Mouse (Mus musculus) kidney, embryonic 16.5 days (tissue): ENCODE measurements around the gene Akip1. TPM values are rescaled to one million over a fixed set of nuclear protein-coding genes. Genes with fewer than 3 reads are reported as not detected.
A peak's percentile ranks its signal among the peaks of the same experiment; 100 is the strongest.

ENCODE experiments used
- ATAC-seq: fragments of 200-750 bp; cut with Nextera tagmentation; 2 replicates; pipeline ENCODE4 v1.8.0; 2017; ENCODE audit warnings: moderate TSS enrichment; ENCODE audit not compliant: low FRiP score, low TSS enrichment
- H3K27ac ChIP-seq: fragments of 300-500 bp; sonication (generic); 2 replicates; pipeline ENCODE4 v1.5.1; 2014; ENCODE audit warnings: low read length
- H3K27me3 ChIP-seq: fragments of 300-500 bp; sonication (generic); 2 replicates; pipeline ENCODE4 v1.6.1; 2014; ENCODE audit warnings: low read length, control low read depth, mixed read lengths; ENCODE audit not compliant: insufficient read depth
- H3K36me3 ChIP-seq: fragments of 300-500 bp; sonication (generic); 2 replicates; pipeline ENCODE4 v1.6.1; 2014; ENCODE audit warnings: low read length, control low read depth, mixed read lengths; ENCODE audit not compliant: insufficient read depth
- H3K4me1 ChIP-seq: fragments of 300-500 bp; sonication (generic); 2 replicates; pipeline ENCODE4 v1.6.1; 2014; ENCODE audit warnings: low read length, control low read depth, mixed read lengths; ENCODE audit not compliant: insufficient read depth
- H3K4me2 ChIP-seq: fragments of 300-500 bp; sonication (generic); replicated peaks from 2 replicates; pipeline ENCODE4 v1.6.1; 2014; ENCODE audit warnings: low read depth, low read length
- H3K4me3 ChIP-seq: fragments of 300-500 bp; sonication (generic); 2 replicates; pipeline ENCODE4 v1.5.1; 2014; ENCODE audit warnings: mild to moderate bottlenecking, low read length
- H3K9ac ChIP-seq: fragments of 300-500 bp; sonication (generic); replicated peaks from 2 replicates; pipeline ENCODE4 v1.6.1; 2014; ENCODE audit warnings: low read length
- H3K9me3 ChIP-seq: fragments of 300-500 bp; sonication (generic); 2 replicates; pipeline ENCODE4 v1.6.1; 2016; ENCODE audit warnings: low read length, control low read depth
- WGBS: fragments of 180-500 bp; shearing (Covaris S2); extraction: QIAGEN DNeasy Blood & Tissue Kit; methylation state at CpG from one replicate; pipeline ENCODE4 v1.1.7; 2014; 5-methylcytosine and 5-hydroxymethylcytosine counted together
- polyA plus RNA-seq: library from polyadenylated mRNA; unstranded; fragments of >200 nt; fragmentation: Nextera tagmentation; extraction: Ambion mirVana; gene quantifications from 2 replicates; pipeline ENCODE4 v1.2.1, GENCODE M21; 2015

Gene Akip1
- polyA plus RNA-seq, 1 experiment from 2014 or later = 34.0 TPM

DNA sequence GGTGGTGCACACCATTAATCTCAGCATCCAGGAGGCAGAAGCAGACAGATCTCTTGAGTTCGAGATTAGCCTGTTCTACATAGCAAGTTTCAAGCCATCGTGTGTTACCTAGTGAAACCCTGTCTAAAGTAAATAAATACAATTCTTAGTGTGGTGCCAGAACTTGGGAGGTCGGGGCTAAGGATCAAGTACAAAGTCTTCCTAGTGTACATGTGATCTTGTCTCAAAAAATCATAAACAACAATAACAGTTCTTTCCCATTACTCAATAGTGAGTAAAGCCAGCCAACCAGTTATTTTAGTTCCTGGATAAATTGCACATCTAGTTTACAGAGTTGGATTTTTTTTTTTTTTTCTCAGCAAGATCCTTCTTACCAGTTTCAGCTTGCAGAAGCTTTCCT lies 971 bp downstream of the Akip1 start:
- ATAC-seq = no peak
- Histone ChIP-seq H3K27ac (no peak overlapping the region), H3K27me3 (no peaks in the 10 kb centered on the region), H3K4me1 (peaks cover 14% of the 10 kb centered on the region), H3K36me3 (no peaks in the 10 kb centered on the region; the same call in 1 of the 2 replicates), H3K9ac (no peak overlapping the region), H3K4me2 (peak overlapping the region; percentile 63), H3K9me3 (no peaks in the 10 kb centered on the region), H3K4me3 (peak overlapping the region; percentile 69)
- 54% methylated on average over 3 of the region's 3 CpGs for WGBS

DNA sequence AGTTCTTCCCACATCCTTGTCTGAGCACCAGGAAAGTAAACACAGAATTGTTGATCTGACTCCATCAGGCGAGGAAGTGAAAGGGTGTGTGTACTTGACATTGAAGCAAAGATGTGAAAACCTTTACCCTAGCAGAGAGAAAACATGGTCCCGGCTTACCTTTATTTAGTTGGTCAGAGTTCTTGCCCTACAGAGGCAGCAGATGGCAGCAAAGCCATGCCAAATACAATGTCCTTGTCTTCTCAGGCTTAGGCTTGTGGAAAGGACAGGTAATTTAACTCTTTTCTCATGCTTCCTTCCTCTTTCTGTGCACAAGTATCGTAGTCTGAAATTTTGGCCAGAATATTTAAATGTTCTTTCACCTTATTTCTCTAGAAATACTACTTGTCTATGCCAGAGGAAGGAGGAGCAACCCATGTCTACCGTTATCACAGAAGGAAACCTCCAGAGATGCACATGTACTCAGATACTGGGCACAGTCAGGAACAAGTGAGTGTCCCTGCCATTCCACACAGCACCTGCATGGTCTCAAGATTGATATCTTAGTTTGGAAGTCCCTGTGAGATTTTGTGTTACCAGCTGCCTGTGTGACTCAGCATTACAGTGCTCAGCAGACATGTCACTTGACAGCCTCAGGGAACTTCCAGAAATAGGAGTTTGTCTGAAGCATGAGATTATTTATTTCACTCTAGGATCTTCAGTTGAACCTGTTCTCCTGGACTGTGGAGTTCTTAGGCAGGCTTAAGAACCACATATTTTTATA lies 3.7 kb downstream of the Akip1 start:
- WGBS = 42% methylated on average over 4 of the region's 4 CpGs
- H3K9ac ChIP-seq = no peak overlapping the region
- peaks cover 13% of the 10 kb centered on the region for H3K36me3 ChIP-seq
- H3K27ac ChIP-seq = no peak overlapping the region
- no peaks in the 10 kb centered on the region for H3K27me3 ChIP-seq
- peaks cover 18% of the 10 kb centered on the region for H3K4me1 ChIP-seq
- no peaks in the 10 kb centered on the region for H3K9me3 ChIP-seq
- no peak overlapping the region for H3K4me3 ChIP-seq
- H3K4me2 ChIP-seq = no peak overlapping the region
- no peak for ATAC-seq

DNA sequence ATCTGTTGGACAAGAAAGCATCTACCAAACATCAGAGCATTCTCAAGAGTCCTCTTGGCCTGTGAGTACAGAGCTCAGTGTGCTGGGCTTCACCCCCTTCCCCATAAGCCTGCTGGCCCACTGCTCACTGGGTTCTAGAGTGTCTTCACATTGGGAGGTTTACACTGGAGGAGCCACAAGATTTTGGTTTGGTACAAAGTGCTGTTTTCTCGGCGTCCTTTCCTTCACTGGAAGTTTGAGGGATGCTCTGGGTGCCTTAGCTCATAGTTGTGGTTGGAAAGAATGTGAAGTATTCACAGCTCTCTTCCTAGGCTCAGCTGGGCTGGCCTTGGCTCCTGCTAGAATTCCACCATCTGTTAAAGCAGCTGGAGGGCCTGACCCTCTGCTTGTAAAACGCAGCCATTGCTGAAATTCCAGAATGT lies 5.5 kb downstream of the Akip1 start:
- WGBS = 44% methylated on average over 3 of the region's 3 CpGs
- Histone ChIP-seq H3K4me1 (peaks cover 13% of the 10 kb centered on the region), H3K27me3 (no peaks in the 10 kb centered on the region), H3K9me3 (no peaks in the 10 kb centered on the region), H3K27ac (peak overlapping the region; percentile 84), H3K9ac (no peak overlapping the region), H3K36me3 (peaks cover 16% of the 10 kb centered on the region), H3K4me2 (no peak overlapping the region), H3K4me3 (no peak overlapping the region)
- ATAC-seq = peak; percentile 85

DNA sequence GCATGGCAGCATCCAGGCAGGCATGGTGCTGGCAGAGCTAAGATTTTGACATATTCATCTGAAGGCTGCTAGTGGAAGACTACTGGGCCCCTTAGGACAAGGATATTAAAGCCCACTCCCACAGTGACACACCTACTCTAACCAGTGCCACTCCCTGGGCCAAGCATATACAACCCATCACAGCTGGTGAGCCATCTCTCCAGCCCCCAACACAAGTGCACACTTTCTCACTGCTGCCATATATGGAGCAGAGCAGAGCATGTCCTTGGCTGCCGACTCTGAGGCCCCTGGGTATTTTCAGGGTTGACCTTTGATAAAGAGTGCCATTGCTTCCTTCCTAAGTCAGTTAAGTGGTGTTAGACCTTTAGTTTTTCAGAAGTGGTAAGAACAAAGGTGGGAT lies 6.6 kb downstream of the Akip1 start:
- H3K36me3 ChIP-seq = peaks cover 16% of the 10 kb centered on the region
- H3K4me2 ChIP-seq = no peak overlapping the region
- H3K4me3 ChIP-seq = no peak overlapping the region
- no peaks in the 10 kb centered on the region for H3K27me3 ChIP-seq
- no peak for ATAC-seq
- H3K9ac ChIP-seq = no peak overlapping the region
- peaks cover 9% of the 10 kb centered on the region for H3K4me1 ChIP-seq
- H3K27ac ChIP-seq = no peak overlapping the region
- WGBS = 62% methylated on average over 1 of the region's 1 CpGs
- H3K9me3 ChIP-seq = no peaks in the 10 kb centered on the region

DNA sequence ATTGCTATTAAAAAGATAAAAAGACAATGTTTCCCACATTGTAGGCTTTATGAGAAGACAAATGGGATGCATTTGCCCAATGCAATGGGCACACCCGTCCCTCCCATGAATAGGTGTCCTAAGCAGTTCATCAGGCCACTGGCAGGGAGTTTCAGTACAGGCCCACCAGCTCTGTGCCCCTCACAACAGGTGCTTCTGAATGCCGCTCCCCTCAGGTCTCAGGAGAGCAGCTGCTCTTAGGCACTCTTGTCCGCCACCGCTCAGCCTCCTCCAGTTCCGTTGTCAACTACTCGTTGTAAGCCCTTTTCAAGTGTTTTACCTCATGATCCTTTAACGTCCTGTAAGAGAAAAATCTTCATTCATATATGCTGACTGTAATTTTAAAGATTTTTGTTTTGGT lies 8.7 kb downstream of the Akip1 start:
- no peak overlapping the region for H3K27ac ChIP-seq
- ATAC-seq = no peak
- H3K36me3 ChIP-seq = peaks cover 16% of the 10 kb centered on the region
- H3K27me3 ChIP-seq = no peaks in the 10 kb centered on the region
- H3K4me2 ChIP-seq = no peak overlapping the region
- H3K9me3 ChIP-seq = no peaks in the 10 kb centered on the region
- no peak overlapping the region for H3K9ac ChIP-seq
- 79% methylated on average over 7 of the region's 7 CpGs for WGBS
- no peak overlapping the region for H3K4me3 ChIP-seq
- peaks cover 9% of the 10 kb centered on the region for H3K4me1 ChIP-seq

DNA sequence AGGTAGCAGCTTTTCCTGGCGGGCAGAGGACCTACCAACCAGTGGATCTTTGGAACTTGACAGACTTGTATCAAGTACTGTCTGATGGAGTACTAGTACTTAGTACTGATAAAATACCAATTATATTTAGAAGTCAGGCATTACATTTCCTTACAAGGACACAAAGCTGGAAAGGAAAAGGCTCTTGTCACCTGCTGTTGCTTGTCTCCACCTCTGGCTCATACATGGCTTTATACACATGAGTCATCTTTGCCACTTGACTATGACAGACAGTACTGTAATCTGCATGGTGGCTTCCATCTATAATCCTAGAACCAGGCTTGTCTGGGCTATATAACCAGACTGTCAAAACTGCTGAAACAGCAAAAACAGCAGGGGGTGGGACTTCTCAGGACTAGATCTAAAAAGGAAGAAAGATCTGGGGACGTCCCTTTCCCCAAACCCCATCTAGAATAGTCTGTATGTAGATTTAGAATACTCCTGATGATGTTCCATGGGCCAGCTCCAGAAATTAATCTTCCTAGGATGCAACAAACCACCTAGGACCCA lies 10.0 kb downstream of the Akip1 start:
- Histone ChIP-seq H3K4me1 (peaks cover 4% of the 10 kb centered on the region), H3K4me2 (no peak overlapping the region), H3K4me3 (no peak overlapping the region), H3K9ac (no peak overlapping the region), H3K36me3 (peaks cover 16% of the 10 kb centered on the region), H3K27me3 (no peaks in the 10 kb centered on the region), H3K27ac (no peak overlapping the region), H3K9me3 (no peaks in the 10 kb centered on the region)
- 85% methylated on average over 2 of the region's 2 CpGs for WGBS
- ATAC-seq = no peak

DNA sequence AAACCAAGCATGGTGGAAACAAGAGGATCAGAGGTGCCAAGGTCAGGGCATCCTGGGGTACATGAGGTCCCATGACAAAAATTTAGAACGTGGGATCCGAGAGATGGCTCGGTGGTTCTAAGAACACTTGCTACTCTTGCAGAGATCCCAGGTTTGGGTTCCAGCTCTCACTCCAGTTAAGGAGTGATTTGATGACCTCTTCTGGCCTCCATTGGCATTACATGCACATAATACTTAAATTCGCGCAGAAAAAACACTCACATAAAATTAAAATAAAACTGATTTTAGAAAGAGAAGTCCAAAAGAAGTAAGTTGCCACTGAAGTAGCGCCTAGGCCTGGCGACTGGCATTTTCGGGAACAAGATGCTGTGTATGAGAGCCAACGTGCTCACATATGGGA lies 15.8 kb downstream of the Akip1 start:
- ATAC-seq = no peak
- no peak overlapping the region for H3K9ac ChIP-seq
- no peaks in the 10 kb centered on the region for H3K36me3 ChIP-seq
- H3K9me3 ChIP-seq = peaks cover 4% of the 10 kb centered on the region; the same call in 1 of the 2 replicates
- H3K4me3 ChIP-seq = no peak overlapping the region
- H3K4me1 ChIP-seq = no peaks in the 10 kb centered on the region
- H3K4me2 ChIP-seq = no peak overlapping the region
- H3K27me3 ChIP-seq = no peaks in the 10 kb centered on the region
- H3K27ac ChIP-seq = no peak overlapping the region
- WGBS = 58% methylated on average over 9 of the region's 9 CpGs

DNA sequence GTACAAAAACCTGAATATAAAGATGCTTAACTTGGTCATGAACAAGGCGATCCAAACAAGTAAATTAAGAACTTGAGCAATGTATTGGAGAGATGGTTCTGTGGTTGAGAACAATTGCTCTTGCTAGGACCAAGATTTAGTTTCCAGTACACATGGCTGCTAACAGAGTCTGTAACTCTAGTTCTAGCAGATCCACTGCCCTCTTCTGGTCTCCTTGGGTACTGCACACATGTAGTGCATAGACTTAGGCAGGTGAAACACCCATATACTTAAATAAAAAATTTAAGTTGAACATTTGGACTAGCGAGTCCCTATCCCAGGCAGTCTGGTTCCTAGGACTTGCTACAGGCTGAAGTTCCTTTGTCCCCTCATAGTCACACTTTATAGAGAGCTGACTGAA lies 19.1 kb downstream of the Akip1 start:
- Histone ChIP-seq H3K27me3 (no peaks in the 10 kb centered on the region), H3K36me3 (no peaks in the 10 kb centered on the region), H3K27ac (no peak overlapping the region), H3K4me3 (no peak overlapping the region), H3K4me2 (no peak overlapping the region), H3K9ac (no peak overlapping the region), H3K9me3 (peaks cover 4% of the 10 kb centered on the region; the same call in 1 of the 2 replicates), H3K4me1 (no peaks in the 10 kb centered on the region)
- WGBS = 95% methylated on average over 2 of the region's 2 CpGs
- ATAC-seq = no peak

DNA sequence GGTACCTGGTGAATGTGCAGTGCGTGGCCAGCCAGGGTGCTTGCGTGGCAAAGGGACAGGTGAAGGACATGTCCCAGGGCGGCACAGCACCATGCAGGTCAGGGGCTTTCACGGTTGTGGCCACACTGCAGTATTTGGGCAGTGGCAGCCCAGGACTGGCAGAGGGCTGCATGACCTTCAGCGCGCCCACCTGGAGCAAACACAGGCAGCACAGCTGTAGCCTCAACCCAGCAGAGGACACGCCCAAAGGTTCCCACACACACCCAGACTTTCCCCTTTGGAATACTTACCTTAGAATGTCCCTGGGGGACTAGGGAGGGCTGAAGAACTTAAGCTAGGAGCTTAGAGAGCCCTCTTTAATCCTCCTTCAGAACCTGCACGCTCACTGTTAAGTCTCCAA lies 19.6 kb downstream of the Akip1 start:
- ATAC-seq = no peak
- H3K4me1 ChIP-seq = no peaks in the 10 kb centered on the region
- WGBS = 94% methylated on average over 8 of the region's 8 CpGs

DNA sequence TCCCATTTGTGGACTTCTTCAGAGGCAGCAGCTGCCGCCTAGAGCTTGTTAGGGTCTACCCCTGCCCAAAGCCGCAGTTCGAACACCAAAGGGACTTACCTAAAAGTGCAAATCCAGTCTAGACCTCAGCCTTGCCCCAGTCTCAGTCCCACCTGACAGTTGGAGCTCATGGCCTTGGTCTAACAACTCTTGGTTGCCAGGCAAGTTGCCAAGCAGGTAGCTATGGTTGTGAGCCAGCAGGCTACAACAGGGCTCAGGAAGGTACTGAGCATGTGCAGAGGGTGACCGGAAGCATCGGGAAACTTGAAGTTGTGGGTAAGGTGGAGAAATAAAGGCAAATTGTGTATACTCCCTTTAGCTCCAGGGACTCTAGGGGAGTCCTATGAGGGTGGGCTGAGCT lies 20.2 kb downstream of the Akip1 start, which contains the start of gene BC051019:
TSS of gene BC051019 (minus strand) at position 154 of the 400 bp plus-strand sequence.
- 92% methylated on average over 5 of the region's 5 CpGs for WGBS
- peaks cover under 1% of the 10 kb centered on the region; the same call in 1 of the 2 replicates for H3K4me1 ChIP-seq

More for the DNA sequence above, 19.6 kb downstream of the Akip1 start:
- H3K27me3 ChIP-seq = no peaks in the 10 kb centered on the region
- no peak overlapping the region for H3K4me2 ChIP-seq
- no peak overlapping the region for H3K4me3 ChIP-seq
- H3K36me3 ChIP-seq = no peaks in the 10 kb centered on the region
- H3K27ac ChIP-seq = no peak overlapping the region
- H3K9ac ChIP-seq = no peak overlapping the region
- peaks cover 4% of the 10 kb centered on the region; the same call in 1 of the 2 replicates for H3K9me3 ChIP-seq

More for the DNA sequence above, 20.2 kb downstream of the Akip1 start, which contains the start of gene BC051019:
- Histone ChIP-seq H3K36me3 (no peaks in the 10 kb centered on the region), H3K9me3 (peaks cover 4% of the 10 kb centered on the region; the same call in 1 of the 2 replicates), H3K27ac (no peak within 1 kb of the TSS), H3K9ac (no peak within 1 kb of the TSS), H3K27me3 (no peaks in the 10 kb centered on the region), H3K4me3 (no peak within 1 kb of the TSS), H3K4me2 (no peak within 1 kb of the TSS)
- ATAC-seq = no peak
